Mouse (Mus musculus): ENCODE measurements around the gene Camsap1.

- TF ChIP-seq CTCF (IDR thresholded peaks at IDR 0.05; ENCODE audit: control insufficient read depth, insufficient read depth, insufficient read length) = no peak
- no peak for TF ChIP-seq USF1 (IDR thresholded peaks at IDR 0.05; ENCODE audit: low read depth)
- TF ChIP-seq MYOG (IDR thresholded peaks at IDR 0.05; ENCODE audit: control insufficient read depth, extremely low read depth, insufficient read length) = no peak
- TF ChIP-seq CEBPB (IDR thresholded peaks at IDR 0.05; ENCODE audit: low read depth) = no peak
- no peak for TF ChIP-seq MYOD1 (IDR thresholded peaks at IDR 0.05; ENCODE audit: control insufficient read depth, insufficient read length, low read depth)
- TF ChIP-seq MAX (IDR thresholded peaks at IDR 0.05) = no peak
These were observed 1.0 kb downstream of the Camsap1 start for GRCm38 (mm10) chr2:25982052-25982425.

Data from C2C12 (cell line).